Mouse (Mus musculus) hematopoietic stem cell, adult 5-6 weeks (primary cell): Measurements from ENCODE around the gene Mrm3. TPM values are rescaled to one million over a fixed set of nuclear protein-coding genes. Genes with fewer than 3 reads are reported as not detected.
A peak's percentile ranks its signal among the peaks of the same experiment; 100 is the strongest.
"Not testable (repeated sequence)": the region's sequence is repeated elsewhere in the genome, so short reads cannot be mapped to it uniquely, and the experiment has no call there.

Source experiments
- ATAC-seq, 2 experiments: fragments of 125-278 bp in 1 of 2; replicated peaks in 1 of 2; 2 replicates each; pipeline ENCODE4 v1.8.0; 2016 to 2017; ENCODE audit warnings: inconsistent platforms in 2 of 2, mild to moderate bottlenecking in 2 of 2, moderate number of reproducible peaks in 2 of 2, low read depth in 1 of 2, moderate TSS enrichment in 1 of 2; ENCODE audit not compliant: low FRiP score in 2 of 2, poor library complexity in 2 of 2, severe bottlenecking in 2 of 2, insufficient read depth in 1 of 2, low TSS enrichment in 1 of 2
- total RNA-seq: library from RNA; stranded (forward); fragments of 172-1452, 232-1000 nt; gene quantifications from 2 replicates; pipeline ENCODE4 v1.2.3, GENCODE M21; 2017

Mrm3 gene
- 16.1 and 33.6 TPM in 2 replicates for total RNA-seq

GRCm38 (mm10) chr11:76242901-76243810 lies at the start of gene Mrm3, which contains the start of gene Glod4:
Gene Mrm3 (plus strand): TSS chr11:76243715.
Gene Glod4 (minus strand): TSS chr11:76243725.
- ATAC-seq, result peak; percentile 93 to 94

DNA sequence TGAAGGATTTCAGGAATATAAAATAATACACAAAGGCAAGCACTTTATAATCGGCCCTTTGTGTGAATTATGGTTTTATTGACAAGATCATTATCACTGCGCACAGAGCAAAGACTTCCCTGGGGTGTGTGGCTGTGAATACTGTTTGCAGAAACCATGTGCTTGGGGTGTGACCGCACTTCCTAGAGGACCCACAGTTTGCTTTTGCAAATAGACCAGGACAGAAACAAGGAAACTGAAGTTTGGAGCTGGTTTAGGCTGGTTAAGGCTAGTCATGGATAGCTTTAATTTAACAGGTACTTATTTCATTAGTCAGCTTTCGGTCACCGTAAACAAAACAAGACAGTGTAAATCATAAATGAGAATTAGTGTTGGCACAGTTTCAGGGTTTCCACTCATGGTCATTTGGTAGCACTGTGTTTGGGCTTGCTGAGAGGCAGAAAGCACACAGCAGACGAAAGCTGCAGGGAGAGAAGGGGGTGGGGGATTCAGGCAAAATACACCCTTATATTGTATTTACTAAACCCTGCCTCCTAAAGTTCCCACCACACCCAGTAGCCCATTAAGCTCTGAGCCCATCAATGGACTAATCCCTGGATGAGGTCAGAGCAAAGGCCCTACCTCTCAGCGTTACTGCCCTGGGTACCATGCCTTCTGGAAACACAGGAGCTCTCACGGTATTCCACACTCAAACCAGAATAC lies 47.1 kb upstream of the Mrm3 start:
- no peak for ATAC-seq

- no peak for ATAC-seq
Measured at GRCm38 (mm10) chr11:76196977-76197469, 46.5 kb upstream of the Mrm3 start.

DNA sequence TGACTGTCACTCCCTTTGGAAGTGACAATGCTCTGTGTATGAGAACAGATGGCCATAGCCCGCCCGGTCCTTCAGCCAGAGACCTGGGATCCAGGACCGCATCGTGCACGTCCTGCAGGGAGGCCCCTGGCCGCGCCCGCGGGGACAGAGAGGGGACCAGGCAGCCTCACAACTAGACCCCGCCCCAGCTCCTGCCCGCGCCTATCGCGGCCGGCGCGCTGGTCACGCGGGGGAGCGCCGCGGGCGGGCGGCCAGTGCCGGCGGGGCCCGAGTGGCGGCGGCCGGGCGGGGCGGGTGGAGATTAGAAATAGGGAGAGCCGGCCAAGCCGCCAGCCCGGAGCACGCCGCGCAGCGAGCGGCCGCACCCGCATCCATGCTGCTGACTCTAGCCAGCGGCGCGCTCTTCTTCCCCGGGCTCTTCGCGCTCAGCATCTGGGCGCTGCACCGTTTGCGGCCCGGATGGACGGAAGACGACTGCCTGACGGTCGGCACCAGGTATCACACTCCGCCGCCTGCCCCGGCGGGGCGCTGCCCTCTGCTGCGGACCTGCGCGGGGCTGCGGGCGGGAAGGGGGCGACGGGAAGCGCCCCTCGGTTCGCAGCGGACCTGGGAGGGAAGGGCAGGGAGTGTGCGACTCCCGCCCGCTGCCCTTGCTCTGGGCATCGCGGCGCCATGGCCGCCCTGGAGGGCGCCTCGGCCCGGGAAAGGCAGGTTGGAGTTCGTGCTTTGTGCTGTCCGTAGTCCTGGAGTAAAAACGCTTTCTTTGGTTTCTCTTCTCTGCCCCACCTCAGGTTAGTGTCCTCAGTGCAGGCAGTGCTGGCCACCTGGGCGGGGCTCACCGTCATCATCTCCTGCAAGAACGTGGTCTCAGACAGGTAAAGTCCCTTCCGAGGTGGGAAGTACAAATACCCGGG lies 41.5 kb upstream of the Mrm3 start:
- ATAC-seq, result peak; percentile 82 to 89

DNA sequence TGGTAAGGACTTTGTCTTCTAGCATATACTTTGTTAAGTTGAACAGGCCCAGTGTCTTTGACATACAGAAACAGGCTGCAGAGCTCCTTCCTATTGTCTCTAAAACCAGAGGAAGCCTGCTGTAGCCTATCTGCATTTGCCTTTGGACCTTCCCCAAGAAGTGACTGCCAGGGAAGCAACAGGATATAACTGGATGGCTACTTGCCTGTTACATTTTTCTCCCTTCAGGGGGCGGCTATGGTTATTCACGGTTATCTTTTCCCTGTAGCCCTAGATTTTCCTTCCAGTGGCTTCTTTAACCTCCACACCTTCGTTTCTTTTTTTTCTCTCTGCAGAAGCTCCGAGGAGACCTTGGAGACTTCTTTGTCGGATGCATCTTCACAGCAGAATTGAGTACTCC lies 36.7 kb upstream of the Mrm3 start:
- no peak for ATAC-seq

DNA sequence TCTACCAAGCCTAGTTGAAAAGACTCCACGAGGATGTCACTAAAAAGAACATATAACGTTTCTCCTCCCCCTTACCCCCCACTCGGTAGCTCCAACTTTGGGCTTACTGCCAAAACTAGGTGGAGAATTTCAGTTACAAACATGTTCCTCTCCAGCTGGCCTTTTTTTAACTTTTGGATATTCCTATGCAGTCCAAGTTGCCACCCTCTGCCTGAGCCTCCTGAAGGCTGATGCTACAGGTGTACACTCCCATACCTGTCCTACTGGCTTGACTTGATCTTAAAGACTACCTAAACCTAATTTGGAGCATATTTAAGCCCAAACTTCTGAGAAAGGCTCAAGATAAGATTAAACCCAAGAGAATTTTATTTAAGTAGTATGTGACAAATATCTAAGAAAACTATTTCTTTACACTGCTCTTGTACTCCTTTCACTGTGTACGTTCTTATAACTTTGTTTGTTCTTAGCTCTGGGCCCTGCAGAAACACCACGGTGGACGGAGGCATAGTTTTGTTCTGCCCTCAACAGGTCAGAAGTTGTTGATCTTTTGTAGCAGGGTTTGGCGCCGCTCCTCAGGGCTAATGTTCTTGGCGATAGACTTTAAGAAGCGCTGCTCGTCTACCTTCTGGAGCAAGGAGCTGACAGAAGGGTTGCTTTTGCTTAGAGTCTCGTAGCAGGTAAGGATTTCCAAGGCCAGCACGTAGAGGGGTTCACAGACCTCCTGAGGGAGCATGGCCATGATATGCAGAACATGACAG lies 33.1 kb upstream of the Mrm3 start:
- no peak for ATAC-seq

- ATAC-seq, result not testable (repeated sequence)
Measured at GRCm38 (mm10) chr11:76211595-76211994, 31.9 kb upstream of the Mrm3 start.

DNA sequence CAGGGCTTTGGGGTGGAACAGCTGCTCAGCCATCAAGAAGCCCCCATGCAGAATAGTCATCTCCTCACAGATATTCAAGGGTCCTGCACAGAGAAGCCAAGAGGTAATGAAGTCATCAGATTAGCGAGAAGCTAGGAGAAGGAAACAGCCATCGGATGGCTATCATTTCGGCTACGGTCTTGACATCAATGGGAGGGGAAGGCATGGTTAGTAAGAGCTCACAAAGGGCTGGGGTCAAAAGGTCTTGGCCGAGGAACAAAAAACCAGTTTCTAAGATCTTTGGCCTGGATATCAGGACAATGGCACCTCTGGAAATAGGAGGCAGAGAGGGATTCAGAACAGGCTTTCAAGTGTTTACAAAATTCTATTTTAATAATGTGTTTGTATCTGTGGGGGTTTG lies 29.7 kb upstream of the Mrm3 start:
- no peak for ATAC-seq

DNA sequence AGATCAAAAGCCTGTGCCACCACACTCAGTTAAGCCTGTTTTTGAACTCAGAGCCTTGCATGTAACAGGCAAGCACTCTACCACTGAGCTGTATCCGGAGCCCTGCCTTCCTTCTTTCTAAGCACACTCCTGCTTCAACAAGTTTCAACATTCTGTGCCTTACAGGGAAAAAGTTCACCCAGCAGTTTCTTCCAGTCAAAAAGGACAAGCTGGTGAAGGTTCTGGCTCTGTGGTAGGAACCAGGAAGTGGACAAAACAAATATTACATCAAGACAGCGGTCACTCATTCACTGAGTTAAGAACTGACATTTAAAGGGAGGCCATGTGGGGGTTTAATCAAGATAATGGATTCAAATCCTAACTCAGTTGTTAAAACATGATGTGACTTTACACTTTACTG lies 28.5 kb upstream of the Mrm3 start:
- ATAC-seq, result no peak

DNA sequence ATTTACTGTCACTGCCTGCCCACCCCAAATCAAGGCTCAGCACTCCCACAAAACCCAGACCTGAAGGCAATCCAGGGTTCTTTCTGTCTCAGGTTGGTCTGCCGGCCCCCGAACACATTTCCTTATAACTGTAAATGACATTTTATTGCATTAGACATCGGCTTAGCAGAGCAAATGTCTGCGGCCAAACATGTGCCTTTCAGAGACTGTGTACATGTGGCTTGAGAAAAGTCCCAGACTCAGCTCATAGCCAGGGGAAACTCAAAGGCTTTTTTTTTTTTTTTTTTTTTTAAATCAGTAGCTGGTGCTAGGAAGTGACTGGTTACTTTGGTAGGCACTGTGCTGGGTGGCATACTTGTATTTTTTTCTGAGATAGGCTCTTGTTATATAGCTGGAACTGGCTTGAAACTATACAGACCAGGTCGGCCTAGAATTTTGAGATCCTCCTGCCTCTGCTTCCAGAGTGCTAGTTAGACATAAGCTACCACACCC lies 27.4 kb upstream of the Mrm3 start:
- ATAC-seq, result no peak

DNA sequence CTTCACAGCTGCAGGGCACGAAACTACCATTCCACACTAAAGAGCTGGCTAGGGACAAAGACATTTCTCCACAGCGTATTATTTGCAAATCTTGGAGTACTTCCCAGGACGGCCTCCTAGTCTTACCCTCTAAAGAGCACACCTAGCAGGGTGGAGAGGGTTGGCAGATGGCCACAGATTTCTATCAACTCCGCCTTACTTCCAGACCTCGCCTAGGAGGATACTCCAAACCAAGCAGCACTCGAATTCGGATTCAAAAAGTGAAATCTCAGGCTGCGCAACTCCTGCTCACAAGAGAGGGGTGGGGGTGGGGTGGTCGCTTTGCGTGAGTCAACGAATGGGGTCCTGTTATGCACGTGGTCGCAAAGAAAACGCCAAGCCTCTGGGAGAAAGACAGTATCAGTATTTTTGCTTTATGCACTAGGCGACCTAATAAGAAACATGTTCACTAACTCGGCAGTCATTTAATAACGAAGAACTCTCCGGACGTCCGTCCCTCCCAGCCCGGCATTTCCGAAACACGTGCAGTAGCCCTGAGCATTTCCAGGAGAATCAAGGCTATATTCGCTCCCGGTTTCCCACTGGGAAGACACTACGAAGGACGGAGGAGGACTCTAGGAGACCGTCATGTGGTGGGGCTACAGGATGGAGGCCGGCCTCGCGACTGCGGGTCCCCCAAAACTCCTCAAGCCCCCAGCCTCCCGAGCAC lies 26.7 kb upstream of the Mrm3 start:
- no peak for ATAC-seq

GRCm38 (mm10) chr11:76217390-76217800 lies 26.1 kb upstream of the Mrm3 start, which contains the start of the genes Dbil5 and Gemin4:
Gene Dbil5 (plus strand): TSS chr11:76217608.
Gene Gemin4 (minus strand): TSS chr11:76217664.
- peak; percentile 96 to 99 for ATAC-seq

GRCm38 (mm10) chr11:76224631-76225030 lies 18.9 kb upstream of the Mrm3 start:
- ATAC-seq, result no peak

DNA sequence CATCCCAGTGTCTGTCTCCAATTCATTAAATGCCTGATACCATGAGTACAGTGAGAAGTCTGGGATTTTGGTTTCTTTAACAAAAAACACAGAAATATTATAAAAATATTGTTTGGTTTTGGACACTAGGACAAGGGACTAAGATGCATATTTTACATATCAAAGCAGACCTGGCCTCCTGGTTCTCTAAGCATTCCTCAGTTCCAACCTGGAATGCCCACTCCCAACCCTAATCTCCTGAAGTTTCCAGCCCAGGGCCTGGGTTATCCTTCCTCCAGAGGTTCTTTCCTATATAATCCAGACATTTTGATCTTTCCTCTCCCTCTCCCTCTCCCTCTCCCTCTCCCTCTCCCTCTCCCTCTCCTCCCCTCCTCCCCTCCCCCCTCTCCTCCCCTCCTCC lies 18.5 kb upstream of the Mrm3 start:
- ATAC-seq, result no peak

DNA sequence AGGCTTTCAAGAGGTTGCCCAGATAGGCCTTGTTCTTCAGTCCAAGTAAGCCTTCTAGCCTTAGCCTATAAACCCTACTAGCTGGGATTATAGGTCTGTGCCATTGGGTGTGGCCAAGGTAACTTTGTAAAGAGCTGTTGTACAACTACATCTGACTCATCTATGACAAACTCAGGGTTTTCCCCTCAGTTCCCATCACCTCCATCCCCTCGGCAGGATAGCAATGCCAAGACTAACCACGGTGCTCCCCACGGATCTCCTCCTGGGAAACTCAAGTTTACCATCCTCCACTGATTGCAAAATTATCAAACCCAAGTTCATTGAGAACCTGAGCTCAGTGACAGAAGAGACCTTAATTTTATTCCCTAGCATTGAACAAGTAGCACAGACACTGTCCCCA lies 7.4 kb upstream of the Mrm3 start:
- no peak for ATAC-seq

DNA sequence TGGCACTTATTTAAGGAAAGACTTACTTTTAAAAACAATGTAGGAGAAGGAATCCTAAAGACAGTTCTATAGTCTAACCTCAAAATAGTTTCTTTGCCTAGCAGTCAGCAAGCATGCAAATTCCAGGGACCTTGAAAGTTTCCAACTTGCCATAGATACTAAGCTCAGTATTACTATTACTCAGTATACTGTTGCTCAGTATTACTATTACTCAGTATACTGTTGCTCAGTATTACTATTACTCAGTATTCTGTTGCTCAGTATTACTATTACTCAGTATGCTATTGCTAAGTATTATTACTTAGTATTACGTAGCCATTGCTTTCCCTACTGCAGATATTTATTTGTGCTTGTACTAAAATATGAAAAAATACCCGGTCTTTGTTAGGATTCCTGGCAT lies 3.8 kb upstream of the Mrm3 start:
- ATAC-seq, result no peak
